Mouse (Mus musculus) urinary bladder, postnatal 10 days (tissue): ENCODE results near the gene Ssr4.
"Not testable (repeated sequence)": the region's sequence is repeated elsewhere in the genome, so short reads cannot be mapped to it uniquely, and the experiment has no call there.

Experiments used
- DNase-seq: peaks from one replicate; pipeline ENCODE4 v3.0.0; 2022; ENCODE audit warnings: low spot score

Ssr4 gene

GRCm38 (mm10) chrX:73786364-73787224 lies at the start of gene Ssr4, which contains the start of gene Idh3g:
TSS of gene Ssr4 (plus strand) at chrX:73787028.
TSS of gene Idh3g (minus strand) at chrX:73786897.
- peak; percentile 61 for DNase-seq

- DNase-seq, result no peak
Measured at GRCm38 (mm10) chrX:73738155-73738554, 48.7 kb upstream of the Ssr4 start.

GRCm38 (mm10) chrX:73739151-73739550 lies 47.7 kb upstream of the Ssr4 start:
- no peak for DNase-seq

- not testable (repeated sequence) for DNase-seq
Measured at GRCm38 (mm10) chrX:73739841-73740240, 47.0 kb upstream of the Ssr4 start.

- DNase-seq, result no peak
Measured at GRCm38 (mm10) chrX:73744774-73745481, 41.9 kb upstream of the Ssr4 start.

- DNase-seq, result no peak
Measured at GRCm38 (mm10) chrX:73748977-73749376, 37.9 kb upstream of the Ssr4 start.

GRCm38 (mm10) chrX:73756334-73757140 lies 30.3 kb upstream of the Ssr4 start, which contains the start of gene Plxnb3:
TSS of gene Plxnb3 (plus strand) at chrX:73757090.
- no peak for DNase-seq

GRCm38 (mm10) chrX:73758611-73759290 lies 28.1 kb upstream of the Ssr4 start:
- DNase-seq, result no peak

- no peak for DNase-seq
Measured at GRCm38 (mm10) chrX:73765311-73765710, 21.5 kb upstream of the Ssr4 start.

- DNase-seq, result no peak
Measured at GRCm38 (mm10) chrX:73767267-73767666, 19.6 kb upstream of the Ssr4 start.

GRCm38 (mm10) chrX:73774168-73774760 lies 12.6 kb upstream of the Ssr4 start, which contains the start of gene Srpk3:
TSS of gene Srpk3 (plus strand) at chrX:73774405.
- DNase-seq, result no peak

- DNase-seq, result no peak
Measured at GRCm38 (mm10) chrX:73774802-73775483, 11.9 kb upstream of the Ssr4 start.

- DNase-seq, result no peak
Measured at GRCm38 (mm10) chrX:73782227-73782626, 4.6 kb upstream of the Ssr4 start.

- no peak for DNase-seq
Measured at GRCm38 (mm10) chrX:73785666-73786065, 1.2 kb upstream of the Ssr4 start.

GRCm38 (mm10) chrX:73787225-73787558 lies 364 bp downstream of the Ssr4 start:
- no peak for DNase-seq

- no peak for DNase-seq
Measured at GRCm38 (mm10) chrX:73788501-73788900, 1.7 kb downstream of the Ssr4 start.

GRCm38 (mm10) chrX:73793039-73793438 lies 6.2 kb downstream of the Ssr4 start:
- DNase-seq, result no peak

- no peak for DNase-seq
Measured at GRCm38 (mm10) chrX:73793505-73793904, 6.7 kb downstream of the Ssr4 start.

- no peak for DNase-seq
Measured at GRCm38 (mm10) chrX:73797511-73797910, 10.7 kb downstream of the Ssr4 start.

GRCm38 (mm10) chrX:73798502-73798901 lies 11.7 kb downstream of the Ssr4 start:
- DNase-seq, result no peak

GRCm38 (mm10) chrX:73805814-73806213 lies 19.0 kb downstream of the Ssr4 start:
- no peak for DNase-seq
